Mouse (Mus musculus): ENCODE measurements around the gene Rcbtb1. TPM values are rescaled to one million over a fixed set of nuclear protein-coding genes. Genes with fewer than 3 reads are reported as not detected.

The Rcbtb1 gene
- polyA plus RNA-seq (2014; fragmentation: Illumina TruSeq; extraction: RNeasy Lipid Tissue Mini Kit (QIAGEN cat#74804); ENCODE audit: low read depth, low replicate concordance) = 10.1 TPM

GRCm38 (mm10) chr14:59200711-59201603 is at the start of gene Rcbtb1:
Gene Rcbtb1, plus strand, starts transcription at chr14:59201209.

GRCm38 (mm10) chr14:59178649-59179048 is 22.4 kb upstream of the Rcbtb1 start, which contains the start of gene Gm5142:
Gene Gm5142, minus strand, starts transcription at chr14:59178749.

GRCm38 (mm10) chr14:59260056-59260455 is 59.0 kb downstream of the Rcbtb1 start, which contains the start of gene Gm6904:
Gene Gm6904, minus strand, starts transcription at chr14:59260216.

Other genes starting within 250 kb of the Rcbtb1 start
- not detected for gene 1700129C05Rik, start 58.3 kb upstream of the Rcbtb1 start, polyA plus RNA-seq (2014; fragmentation: Illumina TruSeq; extraction: RNeasy Lipid Tissue Mini Kit (QIAGEN cat#74804); ENCODE audit: low read depth, low replicate concordance)
- gene Gm5142, start 22.5 kb upstream of the Rcbtb1 start, polyA plus RNA-seq (2014; fragmentation: Illumina TruSeq; extraction: RNeasy Lipid Tissue Mini Kit (QIAGEN cat#74804); ENCODE audit: low read depth, low replicate concordance) = not detected
- gene Gm6904, start 59.0 kb downstream of the Rcbtb1 start, polyA plus RNA-seq (2014; fragmentation: Illumina TruSeq; extraction: RNeasy Lipid Tissue Mini Kit (QIAGEN cat#74804); ENCODE audit: low read depth, low replicate concordance) = not detected
- gene Phf11a, start 96.3 kb downstream of the Rcbtb1 start, polyA plus RNA-seq (2014; fragmentation: Illumina TruSeq; extraction: RNeasy Lipid Tissue Mini Kit (QIAGEN cat#74804); ENCODE audit: low read depth, low replicate concordance) = not detected
- gene Phf11b, start 140.1 kb downstream of the Rcbtb1 start, polyA plus RNA-seq (2014; fragmentation: Illumina TruSeq; extraction: RNeasy Lipid Tissue Mini Kit (QIAGEN cat#74804); ENCODE audit: low read depth, low replicate concordance) = 1.2 TPM
- 12.8 TPM for gene Phf11d, start 164.3 kb downstream of the Rcbtb1 start, polyA plus RNA-seq (2014; fragmentation: Illumina TruSeq; extraction: RNeasy Lipid Tissue Mini Kit (QIAGEN cat#74804); ENCODE audit: low read depth, low replicate concordance)
- 0.37 TPM for gene Phf11c, start 194.2 kb downstream of the Rcbtb1 start, polyA plus RNA-seq (2014; fragmentation: Illumina TruSeq; extraction: RNeasy Lipid Tissue Mini Kit (QIAGEN cat#74804); ENCODE audit: low read depth, low replicate concordance)
- 4.5 TPM for gene Setdb2, start 239.7 kb downstream of the Rcbtb1 start, polyA plus RNA-seq (2014; fragmentation: Illumina TruSeq; extraction: RNeasy Lipid Tissue Mini Kit (QIAGEN cat#74804); ENCODE audit: low read depth, low replicate concordance)
- gene Cab39l, start 239.8 kb downstream of the Rcbtb1 start, polyA plus RNA-seq (2014; fragmentation: Illumina TruSeq; extraction: RNeasy Lipid Tissue Mini Kit (QIAGEN cat#74804); ENCODE audit: low read depth, low replicate concordance) = 19.5 TPM